Mouse (Mus musculus): ENCODE data around the gene Fer. TPM values are rescaled to one million over a fixed set of nuclear protein-coding genes. Genes with fewer than 3 reads are reported as not detected.

Fer gene
- total RNA-seq, 2 experiments from 2014 or later, result 5.0 to 8.9 TPM

DNA sequence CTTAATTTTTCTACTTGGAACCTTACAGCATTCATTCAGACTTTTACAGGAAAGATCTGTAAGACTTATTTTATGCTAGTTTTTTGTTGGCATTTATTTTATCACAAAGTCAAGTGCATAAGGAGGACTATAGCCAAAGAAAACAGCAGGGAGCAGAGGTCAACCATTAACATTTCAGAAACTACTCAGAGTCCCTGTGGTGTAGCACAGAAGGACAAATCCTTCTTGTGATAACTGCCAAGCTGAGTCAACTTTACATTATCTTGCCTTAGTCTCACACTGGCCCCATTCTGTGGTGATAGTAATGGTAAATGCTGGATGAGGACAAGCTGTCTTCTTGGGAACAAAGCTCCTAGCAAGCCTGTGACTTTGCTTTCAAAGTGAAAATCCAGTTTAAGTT lies 197.7 kb downstream of the Fer start:
- no peak for ATAC-seq (replicated peaks; ENCODE audit: poor library complexity, severe bottlenecking)

DNA sequence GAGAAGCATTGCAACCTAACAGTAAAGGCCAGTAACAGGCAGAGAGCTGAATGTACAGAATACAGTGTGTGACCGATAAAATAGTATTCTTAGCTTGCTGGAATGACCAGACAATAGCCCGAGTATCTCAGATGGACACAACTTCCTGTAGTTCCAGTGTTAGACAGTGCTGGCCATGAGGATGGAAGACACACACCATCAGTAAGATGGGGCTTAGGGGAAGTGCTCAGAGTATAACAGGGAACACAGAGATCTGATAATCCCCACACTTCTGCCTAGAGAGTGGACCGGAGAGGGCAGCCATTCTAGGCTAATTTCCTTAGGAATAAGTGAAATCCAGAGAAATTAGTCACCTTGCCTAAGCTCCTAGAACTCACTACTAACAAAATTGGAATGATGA lies 202.4 kb downstream of the Fer start:
- ATAC-seq (replicated peaks; ENCODE audit: poor library complexity, severe bottlenecking), result no peak

DNA sequence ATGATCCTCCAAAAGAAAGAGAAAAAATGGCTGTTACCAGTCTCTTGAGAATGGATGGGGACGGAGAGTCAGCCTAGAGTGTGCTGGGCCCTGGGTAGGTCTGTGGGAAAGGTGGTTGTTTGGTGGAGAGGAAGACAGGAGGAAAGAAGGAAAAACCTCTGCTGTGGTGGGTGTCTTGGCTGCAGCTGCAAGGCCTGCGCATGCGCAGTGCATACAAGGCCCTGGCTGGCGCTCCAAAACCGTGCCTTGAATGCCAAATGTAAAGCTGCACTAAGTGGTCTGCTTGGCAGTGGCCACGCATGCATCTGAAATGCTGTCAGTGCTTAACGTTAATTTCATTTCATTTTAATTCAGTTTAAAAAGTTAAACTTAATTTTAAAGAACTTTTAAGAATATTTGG lies 214.5 kb downstream of the Fer start:
- ATAC-seq (replicated peaks; ENCODE audit: poor library complexity, severe bottlenecking), result no peak

DNA sequence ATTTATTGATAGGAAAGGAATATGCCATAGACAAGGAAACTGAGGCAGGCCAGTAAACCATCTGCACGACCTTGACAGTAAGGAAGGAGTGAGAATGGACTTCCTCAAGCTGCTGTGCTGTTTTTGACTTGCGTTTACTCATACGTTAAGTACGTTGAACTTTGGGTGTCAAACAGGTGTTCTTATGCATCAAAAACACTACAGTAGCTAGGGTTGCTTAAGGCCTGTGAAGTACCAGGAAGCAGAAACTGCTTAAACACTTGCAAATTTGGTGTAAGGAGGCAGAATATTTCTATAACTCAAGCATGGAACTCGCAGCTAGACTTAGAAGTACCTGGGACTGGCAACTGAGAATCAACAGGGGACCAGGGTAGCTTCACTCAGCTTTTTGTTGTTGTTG lies 221.9 kb downstream of the Fer start:
- ATAC-seq (replicated peaks; ENCODE audit: poor library complexity, severe bottlenecking), result no peak

DNA sequence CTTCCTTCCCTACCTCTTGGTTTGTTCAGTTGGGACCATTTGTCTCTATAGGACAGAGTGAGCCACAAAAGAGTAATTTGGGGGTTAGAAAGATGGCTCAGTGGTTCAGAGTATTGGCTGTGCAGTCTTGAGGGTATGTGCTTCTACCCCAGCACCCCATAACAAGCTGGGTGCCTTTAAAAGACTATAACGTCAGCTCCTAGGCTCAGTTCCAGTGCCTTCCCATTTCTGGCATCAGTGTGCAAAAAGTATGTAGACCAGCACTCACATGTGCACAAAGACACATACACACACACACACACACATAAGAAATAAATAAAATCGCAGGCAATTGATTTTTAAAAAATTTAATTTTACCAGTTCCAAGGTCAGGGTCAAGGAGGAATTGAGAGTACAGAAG lies 222.6 kb downstream of the Fer start:
- ATAC-seq (replicated peaks; ENCODE audit: poor library complexity, severe bottlenecking), result no peak

DNA sequence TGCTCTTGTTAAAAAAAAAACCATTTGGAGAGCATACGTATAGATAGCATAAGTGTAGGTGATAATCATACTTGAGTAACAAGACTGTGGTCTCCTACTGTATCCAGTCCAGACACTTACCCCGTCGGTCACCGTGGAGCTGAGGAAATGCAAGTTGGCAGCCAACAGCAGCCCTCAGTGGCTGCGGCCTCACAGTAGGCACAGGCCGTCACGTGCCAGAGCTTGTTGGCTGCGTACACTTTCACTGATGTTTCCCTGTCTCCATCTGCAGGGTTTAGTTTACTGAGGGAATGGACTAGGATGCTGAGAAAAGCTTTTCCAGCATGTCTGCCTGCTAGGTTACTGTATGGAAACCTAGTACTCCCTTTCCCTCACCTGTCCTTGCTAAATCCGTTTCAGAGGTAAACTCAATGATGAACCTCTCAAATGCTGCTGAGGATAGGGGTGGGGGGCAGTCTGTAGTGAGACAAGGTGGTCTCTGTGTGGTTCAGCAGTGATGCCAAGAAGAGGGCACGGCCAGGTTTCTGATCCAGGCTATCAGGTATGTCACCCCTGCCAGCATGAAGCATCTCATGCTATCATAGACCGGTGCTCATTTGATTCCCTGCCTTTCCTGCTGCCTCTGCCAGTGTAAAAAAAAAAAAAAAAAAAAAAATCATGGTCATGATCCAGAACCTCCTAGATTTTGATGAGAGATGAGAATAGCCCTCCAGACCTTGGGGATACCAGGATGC lies 224.2 kb downstream of the Fer start:
- ATAC-seq (replicated peaks; ENCODE audit: poor library complexity, severe bottlenecking), result no peak

DNA sequence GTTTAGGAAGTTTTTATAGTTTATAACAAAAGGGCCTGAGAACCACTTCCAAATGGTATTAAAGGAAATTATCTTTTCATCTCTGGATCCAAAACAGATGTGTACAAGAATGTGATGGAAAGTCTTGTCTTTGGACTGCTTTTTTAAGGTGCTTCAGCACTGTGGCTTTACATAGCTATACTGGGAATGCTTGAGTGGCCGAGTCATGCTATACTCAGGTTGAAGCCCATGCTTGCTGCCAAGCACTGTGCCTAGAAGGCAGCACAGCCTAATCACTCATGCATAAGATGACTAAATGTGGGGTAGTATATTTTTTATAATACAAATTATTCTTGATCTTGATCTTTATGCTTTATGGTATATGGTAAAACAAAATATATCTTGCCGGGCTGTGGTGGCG lies 225.0 kb downstream of the Fer start:
- no peak for ATAC-seq (replicated peaks; ENCODE audit: poor library complexity, severe bottlenecking)

DNA sequence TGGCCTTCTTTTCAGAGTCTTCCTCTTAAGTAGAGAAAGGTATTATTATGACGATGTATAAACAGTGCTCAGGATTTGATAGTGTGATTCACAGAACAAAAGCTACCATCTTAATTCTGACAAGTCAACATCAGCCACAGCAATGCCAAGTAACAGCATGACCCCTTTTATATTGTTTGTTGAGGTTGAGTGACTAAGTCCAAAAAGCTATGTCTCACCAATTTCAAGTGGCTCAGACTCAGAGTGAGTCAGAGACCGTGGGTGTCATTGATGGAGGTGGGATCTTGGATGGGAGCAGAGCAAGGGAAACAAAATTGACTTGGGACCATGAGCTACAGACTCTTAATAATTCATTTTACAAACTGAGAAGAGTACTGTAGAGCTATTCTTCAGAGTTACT lies 230.9 kb downstream of the Fer start:
- ATAC-seq (replicated peaks; ENCODE audit: poor library complexity, severe bottlenecking), result no peak

DNA sequence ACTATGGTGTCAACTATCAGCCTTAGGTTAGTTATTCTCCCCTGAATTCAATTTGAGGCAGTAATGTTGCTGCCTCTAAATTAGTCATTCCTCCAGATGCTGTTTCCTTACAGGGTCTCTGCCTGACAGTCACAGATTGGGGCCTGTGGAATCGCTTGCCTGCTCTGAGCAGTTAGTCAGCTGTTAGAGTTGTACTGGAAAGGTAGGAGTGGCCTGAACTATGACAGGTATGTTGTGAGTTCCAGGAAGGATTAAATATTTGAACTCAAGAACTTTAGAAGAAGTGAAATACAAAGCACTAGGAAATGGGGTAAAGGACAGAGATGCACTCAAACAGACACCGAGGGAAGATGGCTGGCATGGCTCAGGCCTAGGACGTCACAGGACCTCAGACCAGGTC lies 233.9 kb downstream of the Fer start:
- no peak for ATAC-seq (replicated peaks; ENCODE audit: poor library complexity, severe bottlenecking)

DNA sequence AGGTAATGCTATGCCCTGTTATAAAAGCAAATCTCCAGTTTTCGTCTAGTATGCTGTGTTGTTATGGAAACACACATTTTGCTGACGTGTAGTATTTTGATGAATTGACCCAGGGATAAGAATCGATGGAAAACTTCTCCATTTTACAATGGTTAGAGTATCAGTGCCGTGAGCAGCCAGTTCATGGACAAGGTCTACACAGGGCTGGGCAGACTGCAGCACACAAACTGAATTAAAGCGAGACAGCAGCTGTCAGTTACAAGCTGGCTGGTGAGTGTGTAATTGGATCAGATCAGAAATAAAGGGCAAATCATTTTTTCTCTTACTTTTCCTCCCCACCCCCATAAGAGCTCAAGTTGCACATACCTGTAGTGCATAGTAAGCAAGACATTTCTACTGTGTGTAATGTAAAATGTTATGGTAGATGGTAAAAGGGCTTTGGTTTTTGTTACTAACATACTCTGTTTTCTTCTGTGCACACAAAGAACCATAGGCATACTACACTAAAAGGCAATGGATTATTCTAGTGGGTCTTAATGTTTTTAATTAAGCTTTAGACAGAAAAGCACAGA lies 235.0 kb downstream of the Fer start:
- ATAC-seq (replicated peaks; ENCODE audit: poor library complexity, severe bottlenecking), result no peak

DNA sequence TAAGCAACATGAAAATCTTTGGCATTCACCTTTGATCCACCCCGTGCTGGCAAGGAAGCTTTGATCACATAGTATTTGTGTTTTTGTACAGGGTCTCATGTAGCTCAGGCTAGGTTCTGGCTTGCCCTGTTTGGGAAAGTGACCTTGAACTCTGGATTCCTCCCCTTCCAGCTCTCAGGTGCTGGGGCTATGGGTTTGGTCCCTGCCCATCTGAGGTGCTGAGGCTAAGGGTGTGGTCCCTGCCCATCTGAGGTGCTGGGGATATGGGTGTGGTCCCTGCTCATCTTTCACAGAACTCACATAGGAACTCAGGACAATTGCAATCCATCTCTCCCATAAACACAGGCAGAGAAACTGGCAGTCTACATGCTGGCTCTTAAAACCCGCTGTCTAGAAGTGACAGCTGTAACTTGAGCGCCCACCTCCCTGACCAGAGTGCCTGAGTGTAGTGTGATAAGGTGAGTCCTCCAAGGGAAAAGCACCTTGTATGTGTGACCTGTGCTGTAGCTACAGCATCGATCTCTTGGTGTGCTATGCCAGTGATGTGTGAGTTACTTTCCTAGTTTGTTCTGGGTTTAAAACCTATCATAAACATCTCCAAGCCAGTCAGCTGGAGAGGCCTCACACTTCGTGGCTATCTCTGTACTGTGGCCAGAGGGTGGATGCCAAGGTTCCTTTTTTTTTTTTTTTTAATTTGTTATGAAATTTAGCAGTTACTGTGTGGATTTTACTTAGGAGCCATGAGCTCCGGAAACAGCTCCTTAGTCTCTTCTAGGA lies 236.7 kb downstream of the Fer start:
- no peak for ATAC-seq (replicated peaks; ENCODE audit: poor library complexity, severe bottlenecking)

DNA sequence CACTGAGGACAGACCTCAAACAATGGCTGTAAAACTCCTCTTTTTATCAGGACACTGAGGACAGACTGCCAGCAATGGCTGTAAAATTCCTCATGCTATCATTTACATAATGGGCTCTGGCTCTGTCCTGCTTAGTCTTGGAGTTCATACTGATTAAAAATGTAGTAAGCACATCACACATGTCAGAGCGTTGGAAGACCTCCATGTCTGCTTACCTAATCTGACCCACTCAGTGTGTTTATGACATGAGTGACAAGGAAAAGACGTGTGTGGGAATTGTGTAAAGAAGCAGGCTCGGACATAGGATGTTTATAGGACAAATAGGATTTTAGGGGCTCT lies 237.3 kb downstream of the Fer start:
- ATAC-seq (replicated peaks; ENCODE audit: poor library complexity, severe bottlenecking), result no peak

DNA sequence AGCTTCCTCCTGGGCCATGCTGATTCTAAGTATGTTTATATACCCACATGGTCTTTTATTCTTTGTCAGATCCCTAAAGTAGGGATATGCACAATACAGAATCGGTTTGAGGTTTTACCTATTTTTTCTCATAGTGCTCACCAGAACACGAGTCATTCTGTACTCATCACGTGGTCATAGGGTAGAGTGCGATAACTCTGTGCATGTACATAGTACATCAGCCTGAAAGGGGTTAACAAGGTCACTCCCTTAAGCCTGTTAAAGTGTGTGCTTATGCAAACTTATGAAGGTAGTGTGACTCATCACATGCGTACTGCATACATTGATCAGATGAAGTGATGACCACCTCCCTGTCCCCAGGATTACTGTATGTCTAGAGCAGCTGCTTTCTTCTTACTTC lies 245.9 kb downstream of the Fer start:
- no peak for ATAC-seq (replicated peaks; ENCODE audit: poor library complexity, severe bottlenecking)

DNA sequence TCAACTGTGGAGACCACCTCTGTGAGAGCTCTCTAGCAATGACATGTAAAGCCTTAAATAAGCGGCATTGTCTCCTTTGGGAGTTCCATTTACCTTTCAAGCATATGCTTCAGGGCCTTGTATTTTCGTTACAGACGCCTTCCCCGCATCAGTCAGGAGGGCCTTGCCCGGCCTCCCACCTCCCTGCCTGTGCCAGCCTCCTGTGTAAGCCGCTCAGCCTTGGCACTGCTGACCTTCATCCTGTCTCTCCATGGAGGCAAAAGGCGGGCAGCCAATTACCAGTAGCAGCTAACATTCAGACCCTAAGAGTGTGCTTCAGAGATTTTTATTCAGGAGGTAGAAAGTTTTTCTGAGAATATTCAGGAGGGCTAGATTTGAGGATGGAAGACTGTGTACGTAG lies 247.0 kb downstream of the Fer start:
- ATAC-seq (replicated peaks; ENCODE audit: poor library complexity, severe bottlenecking), result no peak

DNA sequence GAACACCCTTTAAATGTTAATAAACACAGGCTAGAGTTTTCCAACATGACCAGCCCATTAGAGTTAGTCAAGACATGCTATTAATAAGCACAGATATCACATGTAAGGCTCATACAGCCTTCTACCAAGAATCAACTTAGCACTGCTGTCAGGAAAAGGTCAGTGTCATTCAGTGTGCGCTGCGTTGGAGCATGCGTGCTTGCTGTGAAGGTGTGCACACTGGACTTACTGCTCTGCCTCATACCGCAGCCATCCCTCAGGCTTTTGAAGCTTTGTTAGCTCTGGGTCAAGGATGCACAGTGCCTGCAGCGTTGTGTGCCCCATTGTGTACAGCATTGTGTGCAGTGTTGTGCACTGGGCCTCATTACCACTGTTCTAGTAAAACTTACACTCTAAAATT lies 250.8 kb downstream of the Fer start:
- no peak for ATAC-seq (replicated peaks; ENCODE audit: poor library complexity, severe bottlenecking)

DNA sequence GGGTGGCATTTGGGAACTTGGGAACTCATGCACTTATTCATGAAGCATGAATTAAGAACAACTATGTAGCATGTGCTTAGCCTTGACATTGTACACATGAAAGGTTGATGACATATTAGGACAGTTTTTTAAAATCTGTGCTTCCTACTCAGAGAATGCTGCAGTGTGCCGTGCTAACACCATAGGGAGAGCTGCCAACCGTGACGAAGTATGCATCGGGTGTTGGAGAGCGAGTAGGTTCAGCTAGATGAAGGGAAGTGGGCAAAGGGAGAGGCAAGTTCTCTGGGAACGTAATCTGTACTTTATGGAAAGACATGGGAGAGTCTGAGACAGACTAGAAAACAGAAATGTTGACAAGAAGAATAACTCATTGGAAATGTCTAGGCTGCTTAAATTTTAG lies 253.9 kb downstream of the Fer start:
- ATAC-seq (replicated peaks; ENCODE audit: poor library complexity, severe bottlenecking), result no peak

DNA sequence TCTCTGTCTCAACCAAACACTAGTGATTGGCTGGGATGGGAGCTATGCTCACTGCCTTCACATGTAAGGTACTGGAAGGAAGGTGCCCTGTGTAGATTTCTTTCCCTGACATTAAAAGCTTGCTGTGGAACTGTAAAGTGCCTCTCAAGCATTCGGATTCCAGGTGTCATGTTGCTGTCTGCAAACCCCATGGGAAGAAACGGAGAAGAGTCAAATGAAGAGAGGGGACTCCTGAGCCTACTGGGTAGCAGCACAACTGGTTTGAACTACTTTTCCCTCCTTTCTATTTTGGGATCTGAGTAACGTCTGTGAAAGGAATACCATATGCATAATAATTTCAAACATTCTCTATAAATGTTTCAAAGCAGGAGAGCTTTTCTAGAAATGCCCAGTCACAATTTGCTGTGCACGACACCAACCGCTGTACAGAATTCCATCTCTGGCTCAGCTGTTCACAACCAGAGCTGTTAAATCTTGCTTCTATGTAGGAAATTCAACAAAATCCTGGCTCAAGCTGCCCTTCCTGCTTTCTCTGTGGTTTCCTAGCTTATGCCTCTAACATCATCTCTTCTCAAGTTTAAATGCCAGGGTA lies 256.9 kb downstream of the Fer start:
- no peak for ATAC-seq (replicated peaks; ENCODE audit: poor library complexity, severe bottlenecking)

DNA sequence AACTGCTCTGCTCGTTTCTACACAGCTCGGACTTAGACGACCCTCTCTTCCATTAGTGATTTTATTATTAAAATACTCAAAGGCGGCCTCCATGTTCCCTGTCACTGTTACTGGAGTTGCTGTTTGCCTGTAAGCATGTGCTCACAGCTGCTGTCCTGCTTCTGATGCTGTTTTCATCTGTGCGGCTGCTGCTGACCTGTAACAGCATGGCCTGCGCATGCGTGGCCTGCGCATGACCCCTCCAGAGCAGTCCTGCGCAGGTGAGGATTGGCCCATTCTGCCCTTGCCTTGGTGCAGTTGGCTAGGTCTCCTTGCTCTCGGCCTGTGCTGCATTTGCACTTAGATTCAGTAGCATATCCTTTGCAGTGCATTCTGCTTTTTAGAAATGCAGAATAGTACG lies 259.7 kb downstream of the Fer start:
- no peak for ATAC-seq (replicated peaks; ENCODE audit: poor library complexity, severe bottlenecking)

DNA sequence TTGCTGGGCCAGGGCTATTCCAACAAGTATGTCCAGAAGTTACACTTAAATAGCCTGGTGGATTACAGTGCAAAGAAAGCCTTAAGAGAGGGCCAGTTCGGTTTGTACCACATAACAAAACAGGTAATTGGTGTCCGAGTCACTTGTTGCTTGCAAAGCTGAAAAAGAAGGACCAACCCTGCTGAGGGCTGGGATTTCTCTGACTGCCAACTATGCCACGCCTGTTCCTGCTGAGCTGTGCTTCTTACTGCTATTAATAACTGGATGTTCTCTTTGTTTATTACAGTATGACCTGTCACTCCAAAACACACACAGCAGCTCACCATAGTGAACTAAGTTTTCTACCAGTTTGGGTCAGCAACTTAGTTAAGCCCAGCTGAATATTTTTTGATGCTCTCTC lies 260.9 kb downstream of the Fer start:
- no peak for ATAC-seq (replicated peaks; ENCODE audit: poor library complexity, severe bottlenecking)

DNA sequence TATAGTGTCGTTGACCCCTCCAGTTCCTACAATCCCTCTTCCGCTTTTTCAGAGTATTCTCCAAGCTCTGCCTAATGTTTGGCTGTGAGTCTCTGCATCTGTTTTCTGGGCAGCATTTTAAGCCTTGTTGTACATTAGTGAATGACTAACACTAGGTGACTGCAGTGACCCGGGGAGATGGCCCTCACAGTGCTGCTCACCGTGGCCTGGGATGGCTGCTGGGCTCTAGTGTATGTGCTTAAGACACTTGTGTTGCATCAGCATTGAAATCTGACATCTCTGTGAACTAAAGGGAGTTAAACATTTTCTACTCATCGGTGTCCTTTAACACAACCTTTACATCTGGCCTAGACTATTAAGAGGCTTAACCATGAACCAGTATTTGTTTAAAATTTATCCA lies 264.0 kb downstream of the Fer start:
- ATAC-seq (replicated peaks; ENCODE audit: poor library complexity, severe bottlenecking), result no peak

DNA sequence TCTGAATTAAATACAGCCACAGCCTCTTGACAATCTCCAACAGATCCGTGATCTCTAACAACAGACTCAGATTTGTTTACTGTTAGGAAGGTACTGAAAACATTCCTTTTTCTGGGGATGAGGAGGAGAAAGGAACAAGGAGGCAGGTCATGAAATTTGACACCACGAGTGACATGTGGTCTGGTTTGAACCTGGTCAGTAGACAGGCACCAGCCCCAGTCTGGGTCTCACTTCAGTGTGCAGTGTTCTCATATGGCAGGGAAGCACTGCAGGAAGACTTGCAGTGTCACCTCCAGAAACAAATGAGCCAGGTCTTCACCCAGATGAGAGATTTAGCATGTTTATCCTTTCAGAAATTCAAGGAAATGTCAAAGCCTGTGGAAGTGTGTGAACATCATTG lies 266.9 kb downstream of the Fer start:
- ATAC-seq (replicated peaks; ENCODE audit: poor library complexity, severe bottlenecking), result no peak

DNA sequence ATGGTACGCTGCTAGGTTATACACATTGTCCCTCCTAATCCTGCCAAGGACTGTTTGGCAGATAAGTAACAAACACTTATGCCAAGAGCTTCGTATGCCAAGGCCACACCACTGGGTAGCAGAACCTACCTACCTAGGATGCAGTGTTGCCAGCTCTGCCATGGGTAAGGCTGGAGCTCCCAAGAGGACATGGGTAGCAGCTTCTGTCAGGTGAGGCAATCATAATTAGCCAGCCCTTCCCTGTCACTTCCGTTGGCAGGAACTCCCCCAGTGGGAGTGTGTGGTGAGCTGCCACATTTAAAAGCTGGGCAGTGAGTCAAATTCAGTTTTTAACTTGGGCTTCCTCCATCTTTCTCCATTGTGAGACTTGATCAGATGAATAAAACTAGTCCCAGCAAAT lies 267.5 kb downstream of the Fer start:
- peak; percentile 75 for ATAC-seq (replicated peaks; ENCODE audit: poor library complexity, severe bottlenecking)

Data from granulocyte monocyte progenitor cell, adult 5-6 weeks (primary cell).